Mouse (Mus musculus) large intestine, adult 2 months (tissue): ENCODE measurements around the gene Steap2. TPM values are rescaled to one million over a fixed set of nuclear protein-coding genes. Genes with fewer than 3 reads are reported as not detected.

Experiments
- DNase-seq: peaks from one replicate; pipeline ENCODE4 v3.0.0-alpha.2; 2012; ENCODE audit warnings: low read depth, low spot score
- WGBS: fragments of 180-500 bp; shearing (Covaris S2); methylation state at CpG from one replicate; pipeline ENCODE4 v1.1.7; 2018; 5-methylcytosine and 5-hydroxymethylcytosine counted together
- polyA plus RNA-seq: library from polyadenylated mRNA; depleted of rRNA; stranded (reverse); fragments of >200 nt; gene quantifications from 2 replicates; pipeline ENCODE4 v1.2.3, GENCODE M21; 2012; rRNA removed

Gene Steap2
- polyA plus RNA-seq, 1 experiment, result 2.3 TPM

DNA sequence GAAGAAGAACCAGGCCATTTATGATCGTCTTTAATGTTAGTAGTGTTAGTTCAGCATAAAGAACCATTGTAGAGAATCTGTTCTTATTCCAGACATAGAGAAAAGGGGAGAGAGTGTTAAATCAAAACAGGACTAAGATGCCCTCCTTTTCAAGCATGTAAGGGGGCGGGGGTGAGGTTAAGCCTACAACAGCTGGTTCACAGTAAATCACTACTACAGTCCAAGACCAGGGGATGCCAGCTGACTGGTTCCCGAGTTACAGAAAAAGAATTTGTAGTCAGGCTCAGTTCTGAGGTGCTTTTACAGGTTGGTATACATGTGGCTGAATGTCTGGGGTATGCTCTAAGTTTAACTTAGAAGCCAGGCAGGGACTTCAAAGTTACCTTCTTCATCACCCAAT, 18.3 kb downstream of the Steap2 start:
- 87% methylated on average over 3 of the region's 3 CpGs for WGBS
- no peak for DNase-seq

DNA sequence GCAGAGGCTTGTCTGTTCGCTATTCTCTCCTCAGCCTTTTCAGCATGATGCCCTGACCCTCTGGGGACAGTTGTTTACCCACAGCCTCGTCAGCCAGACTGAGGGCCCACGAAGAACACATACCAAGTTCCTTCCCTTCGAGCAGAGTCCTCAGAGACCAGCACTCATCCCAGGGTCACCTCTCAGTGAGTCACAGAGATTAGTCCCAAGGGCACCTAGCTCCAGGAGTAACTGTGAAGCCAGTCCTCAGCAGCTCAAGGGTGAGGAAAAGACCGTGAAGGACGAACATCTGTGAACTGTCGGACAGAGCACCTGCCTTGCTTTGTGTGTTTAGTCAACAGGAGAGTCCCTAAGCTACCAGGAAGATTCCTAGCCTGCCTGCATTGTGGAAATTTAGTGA, 25.5 kb downstream of the Steap2 start:
- no peak for DNase-seq
- WGBS, result 63% methylated on average over 7 of the region's 7 CpGs

DNA sequence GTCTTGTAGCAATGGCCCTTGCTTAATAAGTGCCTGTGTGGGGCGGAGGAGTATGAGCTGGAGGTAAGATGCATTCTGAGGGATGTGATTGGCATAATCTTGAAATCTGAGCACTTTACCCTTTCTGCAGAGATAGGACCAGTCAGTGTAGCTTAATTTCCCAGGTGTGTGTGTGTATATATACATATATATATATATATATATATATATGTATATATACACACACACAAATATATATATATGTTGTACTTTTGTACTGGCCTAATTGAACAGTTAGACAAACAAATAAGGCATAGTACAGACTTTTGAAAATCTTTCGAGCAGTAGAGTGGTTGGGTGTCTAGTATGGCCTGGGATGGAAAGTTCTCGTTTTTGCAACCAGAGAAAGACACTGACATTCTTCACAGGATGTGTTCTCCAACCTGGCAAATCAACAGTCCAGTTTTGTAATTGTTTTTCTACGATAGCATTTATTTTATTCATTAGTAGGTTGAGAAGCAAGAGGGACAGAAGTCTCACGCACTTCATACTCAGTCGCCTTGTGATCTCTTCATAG, 29.9 kb downstream of the Steap2 start:
- 60% methylated on average over 6 of the region's 6 CpGs for WGBS
- DNase-seq, result no peak

DNA sequence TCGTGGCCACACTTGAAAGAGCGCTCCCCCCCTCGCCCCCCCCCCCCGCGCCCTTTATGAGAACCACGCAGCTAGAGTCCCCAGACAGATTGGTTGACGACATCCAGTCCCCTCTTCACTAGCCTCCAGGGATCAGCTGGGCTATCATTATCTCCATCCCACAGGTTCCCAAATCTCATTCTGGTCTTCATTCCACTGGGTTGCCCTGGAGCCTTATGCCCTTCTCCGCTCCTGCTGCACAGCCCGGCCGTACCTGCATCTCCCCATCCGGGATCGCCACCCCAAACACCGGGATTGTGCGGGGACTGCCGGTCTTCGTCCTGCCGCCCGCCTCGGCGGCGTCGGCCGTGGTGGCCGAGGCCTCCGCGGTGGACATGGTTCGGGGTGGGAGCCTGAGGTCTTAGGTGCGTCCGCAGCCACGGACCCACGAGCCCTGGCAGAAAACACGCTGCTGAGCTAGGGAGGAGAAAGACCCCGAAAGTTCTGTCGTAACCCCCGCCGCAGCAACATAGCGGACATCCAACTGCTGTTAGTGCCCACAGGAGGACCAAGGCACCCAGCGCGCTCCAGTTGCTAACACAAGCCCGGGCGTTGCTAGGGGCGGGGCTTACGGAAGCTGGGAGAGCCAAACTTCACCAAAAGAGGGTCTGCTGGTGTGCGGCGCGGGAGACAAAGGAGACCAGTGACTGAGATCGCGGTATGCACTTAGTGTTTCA, 30.6 kb downstream of the Steap2 start, which contains the start of gene Cfap69:
TSS of gene Cfap69 (minus strand) at position 585 of the 716 bp plus-strand sequence.
- WGBS, result 2% methylated on average over 46 of the region's 48 CpGs
- no peak for DNase-seq

DNA sequence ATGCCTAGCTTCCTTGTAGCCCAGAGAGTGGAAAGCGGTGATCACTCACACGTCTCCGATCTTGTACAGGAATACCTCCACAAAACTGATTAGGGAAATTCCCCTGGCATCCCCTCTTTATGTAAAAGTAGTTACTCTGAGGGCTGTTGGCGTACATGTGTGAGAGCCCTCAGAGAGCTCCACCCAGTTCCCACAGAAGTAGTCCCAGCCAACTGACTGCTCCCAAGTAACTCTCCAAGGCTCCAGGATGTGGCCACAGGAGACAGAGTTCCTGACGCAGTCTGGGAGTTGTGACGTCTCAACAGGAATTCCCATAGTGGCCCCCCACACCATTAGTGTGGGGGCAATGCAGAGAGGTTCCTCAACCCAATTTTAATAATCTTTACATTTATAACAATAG, 31.3 kb downstream of the Steap2 start:
- no peak for DNase-seq
- 54% methylated on average over 6 of the region's 6 CpGs for WGBS

DNA sequence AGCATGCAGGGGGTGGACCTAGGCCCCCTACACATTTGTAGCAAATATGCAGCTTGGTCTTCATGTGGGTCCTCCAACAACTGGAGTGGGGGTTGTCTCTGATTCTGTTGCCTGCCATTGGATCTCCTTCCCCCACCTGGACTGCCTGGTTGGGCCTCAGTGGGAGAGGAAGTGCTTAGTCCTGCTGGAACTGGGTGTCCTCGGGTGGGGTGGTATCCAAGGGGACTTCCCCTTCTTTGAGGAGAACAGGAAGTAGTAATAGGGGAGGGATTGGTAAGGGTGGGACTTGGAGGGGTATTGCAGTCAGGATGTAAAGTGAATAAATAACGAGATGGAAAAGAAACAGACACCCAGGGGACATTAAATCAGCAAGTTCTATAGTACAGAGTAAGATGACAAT, 35.7 kb downstream of the Steap2 start:
- WGBS, result 11% methylated on average over 2 of the region's 2 CpGs
- DNase-seq, result no peak

DNA sequence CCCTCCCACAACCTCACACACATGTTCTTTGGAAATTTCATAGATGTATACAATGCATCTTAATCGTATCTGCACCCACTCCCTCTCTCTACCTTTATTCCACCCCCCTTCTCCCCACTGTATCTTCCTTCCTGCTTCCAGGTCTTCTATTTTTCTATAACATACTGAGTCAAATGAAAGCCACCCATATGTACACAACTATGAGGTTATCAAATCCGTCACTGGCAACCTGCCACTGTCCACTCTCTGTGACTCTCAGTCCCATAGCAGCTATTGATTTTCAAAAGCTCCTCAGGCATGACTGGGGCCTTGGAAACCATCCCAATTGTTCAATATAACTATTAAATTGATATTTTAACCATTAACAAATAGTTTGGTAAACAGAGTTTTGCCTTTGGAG, 36.4 kb downstream of the Steap2 start:
- WGBS, result 43% methylated on average over 2 of the region's 2 CpGs
- no peak for DNase-seq

DNA sequence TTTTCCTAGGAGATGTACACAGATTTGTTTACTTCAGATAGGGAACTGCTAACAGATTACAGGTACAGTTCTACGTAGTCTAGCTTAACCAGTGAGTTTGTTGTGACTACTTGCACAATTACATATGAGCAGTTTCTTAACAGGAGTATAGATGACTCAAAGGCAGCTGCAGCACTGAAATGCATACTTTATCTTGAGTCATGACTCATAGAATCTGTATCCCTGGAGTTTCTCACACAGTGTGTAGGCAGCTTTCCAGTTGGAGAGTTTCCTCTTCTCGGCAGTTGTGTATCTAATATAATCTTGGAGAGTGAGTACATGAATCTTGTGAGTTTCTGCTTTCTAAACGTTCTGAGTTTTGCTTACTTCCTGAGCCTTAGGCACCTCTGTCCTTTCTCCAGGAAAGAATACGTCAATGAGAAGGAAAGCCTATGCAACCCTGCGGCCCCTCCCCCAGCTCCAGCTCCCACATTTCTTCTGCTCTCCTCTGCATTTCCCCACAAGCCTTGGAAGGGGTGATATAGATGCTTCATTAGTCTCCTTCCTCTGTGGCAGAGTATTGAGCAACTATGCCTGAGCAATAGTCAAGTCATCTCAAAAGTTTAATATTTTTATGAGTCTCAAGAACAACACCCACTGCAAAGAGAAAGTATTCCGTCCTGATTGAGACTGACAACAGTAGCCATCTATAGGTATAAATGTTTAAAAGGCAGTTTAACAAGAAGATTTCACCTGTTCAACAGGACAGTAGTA, 45.4 kb downstream of the Steap2 start:
- WGBS, result 35% methylated on average over 6 of the region's 6 CpGs
- DNase-seq, result no peak

DNA sequence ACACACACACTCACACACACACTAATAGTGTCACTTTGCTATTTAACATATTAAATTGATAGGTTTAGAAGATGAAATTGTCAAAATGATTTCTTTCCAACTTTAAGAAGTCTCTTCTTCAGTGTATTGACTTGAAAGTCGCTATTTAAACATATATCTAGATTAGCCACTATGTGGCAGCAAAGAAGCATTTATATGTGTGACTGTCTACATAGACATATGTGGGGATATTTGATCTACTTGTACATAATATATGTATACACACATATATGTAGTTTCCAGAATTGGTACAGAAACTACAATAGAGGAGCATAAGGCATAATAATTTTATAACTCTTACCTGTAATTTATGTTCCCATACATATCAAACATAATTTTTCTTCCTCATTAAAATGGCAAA, 48.2 kb downstream of the Steap2 start:
- DNase-seq, result no peak
- 0% methylated on average over 1 of the region's 1 CpGs for WGBS

DNA sequence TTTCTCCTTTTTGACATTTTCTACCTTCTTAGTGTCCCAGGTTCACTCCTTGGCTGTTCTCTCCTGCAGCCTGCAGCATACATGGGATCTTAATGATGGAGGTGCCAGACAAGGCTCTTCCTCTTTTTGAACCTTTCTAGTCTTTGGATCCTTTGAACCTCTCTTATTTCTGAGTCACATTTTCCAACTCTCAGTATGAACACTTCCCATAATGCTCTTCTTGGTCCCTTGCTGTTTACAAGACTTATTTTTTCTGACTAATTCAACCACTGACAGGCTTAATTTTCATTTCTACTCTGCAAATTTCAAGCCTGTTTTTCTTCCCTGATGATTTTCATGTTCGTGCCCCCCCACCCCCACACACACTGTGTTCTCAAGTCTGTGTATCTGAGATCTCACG, 55.9 kb downstream of the Steap2 start:
- 61% methylated on average over 2 of the region's 2 CpGs for WGBS
- DNase-seq, result no peak

DNA sequence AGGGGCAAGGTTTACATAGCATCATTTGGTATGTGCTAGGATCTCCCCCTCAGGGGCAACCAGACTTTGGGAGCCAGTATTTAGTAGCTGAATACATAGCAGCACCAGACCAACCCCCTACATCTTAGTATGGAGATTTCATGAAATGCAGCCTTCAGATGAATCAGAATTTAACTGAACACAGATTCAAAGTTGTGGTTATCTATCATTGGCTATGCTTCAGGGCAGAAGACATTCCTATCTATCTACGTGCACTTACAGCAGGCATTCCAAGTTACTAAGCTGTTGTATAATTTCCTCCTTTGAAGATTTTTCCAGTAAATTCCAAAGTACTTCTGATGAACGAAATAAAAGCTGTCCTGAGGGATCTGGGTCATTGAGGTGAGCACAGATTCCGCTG, 68.9 kb downstream of the Steap2 start:
- no peak for DNase-seq
- 54% methylated on average over 3 of the region's 3 CpGs for WGBS

DNA sequence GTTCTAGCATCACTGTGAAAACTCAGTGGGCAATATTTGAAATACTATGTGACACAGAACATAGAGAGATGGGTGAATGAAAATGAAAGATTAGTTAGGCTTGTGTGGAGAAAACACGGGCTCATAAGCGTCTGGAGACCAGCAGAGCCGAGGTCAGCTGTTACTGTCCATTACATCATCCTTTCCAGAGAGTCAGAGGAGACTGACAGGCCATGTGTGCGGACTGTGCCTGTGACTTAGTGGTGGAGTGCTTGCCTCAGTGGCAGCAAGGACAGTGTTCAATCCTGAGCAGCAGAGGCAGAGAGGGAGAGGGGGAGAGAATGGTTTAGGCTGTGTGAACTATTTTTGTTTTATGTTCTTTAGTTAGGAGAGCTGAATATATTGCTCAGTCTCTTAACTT, 76.0 kb downstream of the Steap2 start:
- DNase-seq, result no peak
- 59% methylated on average over 4 of the region's 4 CpGs for WGBS

Other genes starting within 250 kb of the Steap2 start
- gene 1700015F17Rik, start 215.4 kb downstream of the Steap2 start, polyA plus RNA-seq, result not detected in 2 replicates
- gene Cldn12, start 179.6 kb downstream of the Steap2 start, polyA plus RNA-seq, result 18.3 and 26.7 TPM in 2 replicates
- 2.4 and 3.1 TPM in 2 replicates for gene Gtpbp10, start 135.0 kb downstream of the Steap2 start, polyA plus RNA-seq
- gene Gm8773, start 120.8 kb downstream of the Steap2 start, polyA plus RNA-seq, result 0.19 and 0.26 TPM in 2 replicates
- 0.11 and 0.62 TPM in 2 replicates for gene Cfap69, start 30.3 kb downstream of the Steap2 start, polyA plus RNA-seq
- 3.5 and 3.7 TPM in 2 replicates for gene Steap1, start 54.7 kb upstream of the Steap2 start, polyA plus RNA-seq